Mouse (Mus musculus) lung, adult 2 months (tissue): ENCODE results near the gene Afap1.

ENCODE experiments used
- CTCF ChIP-seq: fragments of 200-500 bp; IDR thresholded peaks from 2 replicates; pipeline ENCODE4 v1.5.1; 2011; ENCODE audit warnings: mild to moderate bottlenecking, low read length, control low read depth; ENCODE audit not compliant: insufficient read depth
- POLR2A ChIP-seq: fragments of 200-500 bp; IDR thresholded peaks from 2 replicates; pipeline ENCODE4 v1.6.1; 2011; ENCODE audit warnings: low read depth, mild to moderate bottlenecking, control low read depth, low read length, borderline replicate concordance; ENCODE audit errors: extremely low read depth

DNA sequence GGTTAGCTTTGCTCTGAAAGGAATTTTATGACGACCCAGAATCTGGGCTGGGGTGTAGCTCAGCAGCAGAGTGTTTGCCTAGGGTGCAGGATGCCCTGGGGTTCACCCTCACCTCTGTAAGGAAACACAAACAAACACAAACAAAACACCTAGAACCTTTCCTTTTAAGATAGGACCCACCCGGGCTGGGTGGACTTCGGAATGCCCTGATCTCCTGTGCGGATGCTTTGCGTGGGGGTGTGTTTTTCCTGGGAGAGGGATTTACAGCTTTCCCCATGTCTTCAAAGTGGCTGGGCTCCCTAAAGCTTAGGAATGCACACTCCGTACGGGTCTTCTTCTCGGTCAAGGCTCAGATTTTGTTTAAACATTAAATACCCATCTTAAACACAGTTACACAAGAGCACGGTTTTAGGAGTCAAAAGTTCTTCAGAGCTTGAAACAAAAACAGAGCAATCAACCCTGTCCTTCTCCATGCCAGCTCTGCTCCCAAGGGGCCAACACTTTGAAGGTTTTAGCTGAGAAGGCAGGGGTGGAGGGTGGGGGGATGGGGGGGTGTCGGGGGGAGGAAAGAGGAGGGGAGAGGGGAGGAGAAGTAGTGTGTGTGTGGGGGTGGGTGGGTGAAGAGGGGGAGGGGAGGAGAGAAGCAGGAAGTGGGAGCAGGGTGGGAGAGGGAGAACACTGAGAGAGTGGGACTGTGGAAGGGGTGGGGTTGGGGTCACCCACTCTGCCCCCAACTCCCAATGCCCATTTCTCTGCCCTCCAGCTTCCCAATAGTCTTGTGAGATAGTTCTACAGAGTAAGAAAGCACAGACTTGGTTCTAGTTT is 7.5 kb downstream of the Afap1 start:
- TF ChIP-seq POLR2A (no peak), CTCF (no peak)
